Mouse (Mus musculus) C2C12 (cell line): ENCODE measurements around the gene Rapgef1. TPM values are rescaled to one million over a fixed set of nuclear protein-coding genes. Genes with fewer than 3 reads are reported as not detected.

ENCODE experiments used
- H3K27me3 ChIP-seq: one replicate; pipeline ENCODE4 v1.6.1; 2011; ENCODE audit not compliant: control insufficient read depth, insufficient read depth, insufficient read length
- H3K36me3 ChIP-seq: one replicate; pipeline ENCODE4 v1.6.1; 2011; ENCODE audit not compliant: control insufficient read depth, insufficient read depth
- H3K4me3 ChIP-seq: one replicate; pipeline ENCODE4 v1.5.1; 2011; ENCODE audit warnings: mild to moderate bottlenecking, control low read depth; ENCODE audit not compliant: poor library complexity, insufficient read depth, severe bottlenecking
- H3K79me2 ChIP-seq: one replicate; pipeline ENCODE4 v1.6.1; 2011; ENCODE audit not compliant: control insufficient read depth, insufficient read depth
- H3K79me3 ChIP-seq: one replicate; pipeline ENCODE4 v1.6.1; 2011; ENCODE audit warnings: low read depth, control low read depth
- H3ac ChIP-seq: one replicate; pipeline ENCODE3; 2011; ENCODE audit warnings: low read depth; ENCODE audit not compliant: control insufficient read depth, insufficient read length
- CEBPB ChIP-seq: IDR thresholded peaks from one replicate; pipeline ENCODE4 v1.6.1; 2011; ENCODE audit warnings: low read depth, mild to moderate bottlenecking, control low read depth, moderate library complexity
- CTCF ChIP-seq: IDR thresholded peaks from one replicate; pipeline ENCODE4 v1.5.1; 2011; ENCODE audit not compliant: control insufficient read depth, insufficient read depth, insufficient read length
- FOSL1 ChIP-seq: IDR thresholded peaks from one replicate; pipeline ENCODE4 v1.8.0; 2011; ENCODE audit warnings: mild to moderate bottlenecking, low read length; ENCODE audit not compliant: poor library complexity, insufficient read depth, severe bottlenecking
- MAX ChIP-seq: IDR thresholded peaks from one replicate; pipeline ENCODE4 v1.6.1; 2011; ENCODE audit warnings: mild to moderate bottlenecking, control low read depth
- MYOD1 ChIP-seq: IDR thresholded peaks from one replicate; pipeline ENCODE4 v1.6.1; 2011; ENCODE audit warnings: low read depth; ENCODE audit not compliant: control insufficient read depth, insufficient read length
- MYOG ChIP-seq: IDR thresholded peaks from one replicate; pipeline ENCODE4 v1.6.1; 2011; ENCODE audit not compliant: control insufficient read depth, insufficient read length; ENCODE audit errors: extremely low read depth
- USF1 ChIP-seq: IDR thresholded peaks from one replicate; pipeline ENCODE4 v1.6.1; 2011; ENCODE audit warnings: low read depth, mild to moderate bottlenecking, control low read depth, moderate library complexity
- polyA plus RNA-seq: library from polyadenylated mRNA; unstranded; fragments of >200 nt; fragmentation: generic; extraction: Trizol; gene quantifications from one replicate; pipeline ENCODE4 v1.2.1, GENCODE M21; 2012; ENCODE audit warnings: missing spikeins

Gene Rapgef1
- polyA plus RNA-seq, 1 experiment, result 48.9 TPM

GRCm38 (mm10) chr2:29737209-29737925 is 117.8 kb downstream of the Rapgef1 start:
- peaks cover 47% of the 10 kb centered on the region for H3K36me3 ChIP-seq
- TF ChIP-seq MAX, result no peak
- TF ChIP-seq FOSL1, result no peak
- no peak for TF ChIP-seq MYOD1
- no peak for TF ChIP-seq CEBPB
- TF ChIP-seq MYOG, result no peak
- TF ChIP-seq USF1, result no peak
- no peak for TF ChIP-seq CTCF
- no peaks in the 10 kb centered on the region for H3K27me3 ChIP-seq
- H3ac ChIP-seq, result no peak overlapping the region
- H3K79me3 ChIP-seq, result no peaks in the 10 kb centered on the region
- no peak overlapping the region for H3K4me3 ChIP-seq
- no peaks in the 10 kb centered on the region for H3K79me2 ChIP-seq

- Histone ChIP-seq H3ac (no peak overlapping the region), H3K27me3 (no peaks in the 10 kb centered on the region), H3K4me3 (no peak overlapping the region), H3K79me2 (no peaks in the 10 kb centered on the region), H3K79me3 (no peaks in the 10 kb centered on the region), H3K36me3 (peaks cover 40% of the 10 kb centered on the region)
- TF ChIP-seq USF1, result no peak
- no peak for TF ChIP-seq MAX
- TF ChIP-seq MYOG, result no peak
- TF ChIP-seq FOSL1, result no peak
- no peak for TF ChIP-seq CTCF
These were observed 119.3 kb downstream of the Rapgef1 start for GRCm38 (mm10) chr2:29738799-29739198.

GRCm38 (mm10) chr2:29739368-29739767 is 119.8 kb downstream of the Rapgef1 start:
- H3K4me3 ChIP-seq, result no peak overlapping the region
- no peak for TF ChIP-seq MAX
- TF ChIP-seq CTCF, result no peak
- no peak for TF ChIP-seq CEBPB
- no peak for TF ChIP-seq USF1
- no peak for TF ChIP-seq MYOG
- no peak overlapping the region for H3ac ChIP-seq
- H3K79me2 ChIP-seq, result no peaks in the 10 kb centered on the region
- no peaks in the 10 kb centered on the region for H3K27me3 ChIP-seq
- no peaks in the 10 kb centered on the region for H3K79me3 ChIP-seq
- peaks cover 37% of the 10 kb centered on the region for H3K36me3 ChIP-seq

GRCm38 (mm10) chr2:29741207-29741606 is 121.7 kb downstream of the Rapgef1 start:
- Histone ChIP-seq H3K79me2 (no peaks in the 10 kb centered on the region), H3K79me3 (no peaks in the 10 kb centered on the region)

GRCm38 (mm10) chr2:29744256-29744655 is 124.7 kb downstream of the Rapgef1 start:
- Histone ChIP-seq H3K27me3 (peaks cover 20% of the 10 kb centered on the region), H3K79me3 (no peaks in the 10 kb centered on the region), H3K36me3 (no peaks in the 10 kb centered on the region), H3ac (no peak overlapping the region), H3K79me2 (no peaks in the 10 kb centered on the region), H3K4me3 (no peak overlapping the region)
- TF ChIP-seq MYOG (no peak), USF1 (no peak), CTCF (no peak), MYOD1 (no peak), CEBPB (no peak), FOSL1 (no peak)

More at GRCm38 (mm10) chr2:29741207-29741606, 121.7 kb downstream of the Rapgef1 start:
- TF ChIP-seq FOSL1, result no peak
- no peak for TF ChIP-seq CTCF
- TF ChIP-seq MAX, result no peak
- TF ChIP-seq MYOD1, result no peak
- no peak for TF ChIP-seq MYOG
- no peak for TF ChIP-seq CEBPB
- TF ChIP-seq USF1, result no peak
- Histone ChIP-seq H3K36me3 (peaks cover 22% of the 10 kb centered on the region), H3K27me3 (peaks cover 1% of the 10 kb centered on the region), H3ac (no peak overlapping the region), H3K4me3 (no peak overlapping the region)

GRCm38 (mm10) chr2:29747188-29747782 is 127.8 kb downstream of the Rapgef1 start:
- H3K79me3 ChIP-seq, result no peaks in the 10 kb centered on the region
- H3K79me2 ChIP-seq, result no peaks in the 10 kb centered on the region
- no peak overlapping the region for H3ac ChIP-seq
- no peaks in the 10 kb centered on the region for H3K36me3 ChIP-seq
- no peak overlapping the region for H3K4me3 ChIP-seq
- peaks cover 44% of the 10 kb centered on the region for H3K27me3 ChIP-seq
- TF ChIP-seq CEBPB (no peak), MAX (no peak), MYOG (no peak), FOSL1 (no peak), MYOD1 (no peak), CTCF (no peak), USF1 (no peak)
